Mouse (Mus musculus): ENCODE results near the gene Lin7c. TPM values are rescaled to one million over a fixed set of nuclear protein-coding genes. Genes with fewer than 3 reads are reported as not detected.

Lin7c gene
- polyA plus RNA-seq, 1 experiment = 0.21 TPM

GRCm38 (mm10) chr2:109950311-109950710 is 59.7 kb downstream of the Lin7c start:
- Histone ChIP-seq H3K9me3 (peaks cover 6% of the 10 kb centered on the region; the same call in 1 of the 2 replicates), H3K36me3 (replicated peaks; ENCODE audit: low read length) (no peaks in the 10 kb centered on the region), H3K4me3 (replicated peaks) (no peak overlapping the region), H3K4me1 (peaks cover 18% of the 10 kb centered on the region; the same call in 1 of the 2 replicates), H3K27me3 (replicated peaks) (peaks cover 2% of the 10 kb centered on the region)
- TF ChIP-seq FLI1 (IDR thresholded peaks at IDR 0.05; ENCODE audit: low read length) (no peak), GATA1 (IDR thresholded peaks at IDR 0.05; ENCODE audit: borderline replicate concordance, low read length) (no peak)

Other genes starting within 250 kb of the Lin7c start
- gene Bdnf, start 216.2 kb upstream of the Lin7c start, polyA plus RNA-seq (2012; ENCODE audit: insufficient read depth, low replicate concordance) = not detected in 2 replicates
- 0.02 TPM in 1 of 2 replicates, not detected in the other for gene Lgr4, start 26.8 kb downstream of the Lin7c start, polyA plus RNA-seq (2012; ENCODE audit: insufficient read depth, low replicate concordance)
- 10.2 and 13.8 TPM in 2 replicates for gene Ccdc34, start 127.0 kb downstream of the Lin7c start, polyA plus RNA-seq (2012; ENCODE audit: insufficient read depth, low replicate concordance)